Mouse (Mus musculus) limb, embryonic 10.5 days (tissue): ENCODE measurements around the gene Erp44. TPM values are rescaled to one million over a fixed set of nuclear protein-coding genes. Genes with fewer than 3 reads are reported as not detected.

Source experiments
- DNase-seq: peaks from one replicate; pipeline ENCODE4 v3.0.0-alpha.2; 2017; ENCODE audit warnings: low spot score
- H3K27ac ChIP-seq: fragments of 300-500 bp; sonication (generic); 2 replicates; pipeline ENCODE4 v1.5.1; 2016; ENCODE audit warnings: mild to moderate bottlenecking
- H3K27me3 ChIP-seq: fragments of 300-500 bp; sonication (generic); 2 replicates; pipeline ENCODE4 v1.6.1; 2016; ENCODE audit warnings: low read depth, mild to moderate bottlenecking; ENCODE audit not compliant: poor library complexity, severe bottlenecking
- H3K36me3 ChIP-seq: fragments of 300-500 bp; sonication (generic); 2 replicates; pipeline ENCODE4 v1.6.1; 2016; ENCODE audit warnings: mild to moderate bottlenecking, moderate library complexity
- H3K4me1 ChIP-seq: fragments of 300-500 bp; sonication (generic); 2 replicates; pipeline ENCODE4 v1.6.1; 2016
- H3K4me3 ChIP-seq: fragments of 300-500 bp; sonication (generic); 2 replicates; pipeline ENCODE4 v1.5.1; 2016; ENCODE audit warnings: mild to moderate bottlenecking, moderate library complexity
- H3K9me3 ChIP-seq: fragments of 300-500 bp; sonication (generic); replicated peaks from 2 replicates; pipeline ENCODE4 v1.6.1; 2016; ENCODE audit warnings: mild to moderate bottlenecking
- WGBS: fragments of 180-500 bp; shearing (Covaris S2); methylation state at CpG from one replicate; pipeline ENCODE4 v1.1.7; 2016; 5-methylcytosine and 5-hydroxymethylcytosine counted together
- polyA plus RNA-seq: library from polyadenylated mRNA; unstranded; fragments of >200 nt; fragmentation: Nextera tagmentation; extraction: Ambion mirVana; gene quantifications from 2 replicates; pipeline ENCODE4 v1.2.1, GENCODE M21; 2016

The Erp44 gene
- polyA plus RNA-seq, 1 experiment from 2014 or later = 58.7 TPM

- Histone ChIP-seq H3K4me1 (peaks cover 1% of the 10 kb centered on the region), H3K36me3 (peaks cover 5% of the 10 kb centered on the region; the same call in 1 of the 2 replicates), H3K9me3 (no peaks in the 10 kb centered on the region), H3K4me3 (no peak overlapping the region), H3K27me3 (no peaks in the 10 kb centered on the region), H3K27ac (no peak overlapping the region)
- no peak for DNase-seq
- WGBS = 97% methylated on average over 7 of the region's 7 CpGs
Measured at GRCm38 (mm10) chr4:48273119-48273829, 6.1 kb downstream of the Erp44 start.

GRCm38 (mm10) chr4:48271838-48272237, 7.5 kb downstream of the Erp44 start:
- no peaks in the 10 kb centered on the region for H3K4me1 ChIP-seq
- no peak overlapping the region for H3K4me3 ChIP-seq
- peaks cover 5% of the 10 kb centered on the region; the same call in 1 of the 2 replicates for H3K36me3 ChIP-seq
- no peak overlapping the region for H3K27ac ChIP-seq
- no peaks in the 10 kb centered on the region for H3K9me3 ChIP-seq
- no peaks in the 10 kb centered on the region for H3K27me3 ChIP-seq
- 47% methylated on average over 5 of the region's 5 CpGs for WGBS
- DNase-seq = no peak

- no peak overlapping the region for H3K4me3 ChIP-seq
- DNase-seq = no peak
- H3K9me3 ChIP-seq = no peaks in the 10 kb centered on the region
- peaks cover 5% of the 10 kb centered on the region; the same call in 1 of the 2 replicates for H3K36me3 ChIP-seq
- H3K27me3 ChIP-seq = no peaks in the 10 kb centered on the region
- no peaks in the 10 kb centered on the region for H3K4me1 ChIP-seq
- no peak overlapping the region for H3K27ac ChIP-seq
Measured at GRCm38 (mm10) chr4:48270532-48270931, 8.8 kb downstream of the Erp44 start.

- DNase-seq = no peak
- 88% methylated on average over 1 of the region's 1 CpGs for WGBS
Measured at GRCm38 (mm10) chr4:48268127-48268526, 11.2 kb downstream of the Erp44 start.

GRCm38 (mm10) chr4:48267683-48268082, 11.7 kb downstream of the Erp44 start:
- Histone ChIP-seq H3K36me3 (no peaks in the 10 kb centered on the region), H3K9me3 (no peaks in the 10 kb centered on the region), H3K4me1 (no peaks in the 10 kb centered on the region), H3K27ac (no peak overlapping the region), H3K4me3 (no peak overlapping the region), H3K27me3 (no peaks in the 10 kb centered on the region)
- 91% methylated on average over 3 of the region's 3 CpGs for WGBS
- no peak for DNase-seq

More at GRCm38 (mm10) chr4:48268127-48268526, 11.2 kb downstream of the Erp44 start:
- Histone ChIP-seq H3K9me3 (no peaks in the 10 kb centered on the region), H3K27me3 (no peaks in the 10 kb centered on the region), H3K4me1 (no peaks in the 10 kb centered on the region), H3K36me3 (no peaks in the 10 kb centered on the region), H3K27ac (no peak overlapping the region), H3K4me3 (no peak overlapping the region)

GRCm38 (mm10) chr4:48258045-48258444, 21.3 kb downstream of the Erp44 start:
- Histone ChIP-seq H3K36me3 (no peaks in the 10 kb centered on the region), H3K27me3 (no peaks in the 10 kb centered on the region), H3K9me3 (no peaks in the 10 kb centered on the region), H3K4me1 (no peaks in the 10 kb centered on the region), H3K27ac (no peak overlapping the region), H3K4me3 (no peak overlapping the region)
- no peak for DNase-seq
- WGBS = 94% methylated on average over 3 of the region's 3 CpGs

GRCm38 (mm10) chr4:48253266-48253665, 26.1 kb downstream of the Erp44 start:
- Histone ChIP-seq H3K9me3 (no peaks in the 10 kb centered on the region), H3K36me3 (no peaks in the 10 kb centered on the region), H3K27me3 (no peaks in the 10 kb centered on the region), H3K4me3 (no peak overlapping the region), H3K4me1 (no peaks in the 10 kb centered on the region), H3K27ac (no peak overlapping the region)
- DNase-seq = no peak

- 96% methylated on average over 2 of the region's 2 CpGs for WGBS
- no peaks in the 10 kb centered on the region for H3K36me3 ChIP-seq
- H3K9me3 ChIP-seq = no peaks in the 10 kb centered on the region
- no peak for DNase-seq
- H3K27ac ChIP-seq = no peak overlapping the region
- no peaks in the 10 kb centered on the region for H3K27me3 ChIP-seq
- H3K4me1 ChIP-seq = no peaks in the 10 kb centered on the region
- H3K4me3 ChIP-seq = no peak overlapping the region
Measured at GRCm38 (mm10) chr4:48244280-48244679, 35.1 kb downstream of the Erp44 start.

GRCm38 (mm10) chr4:48243737-48244136, 35.6 kb downstream of the Erp44 start:
- Histone ChIP-seq H3K4me3 (no peak overlapping the region), H3K9me3 (no peaks in the 10 kb centered on the region), H3K27ac (no peak overlapping the region), H3K4me1 (no peaks in the 10 kb centered on the region), H3K36me3 (no peaks in the 10 kb centered on the region), H3K27me3 (no peaks in the 10 kb centered on the region)
- DNase-seq = no peak
- WGBS = 63% methylated on average over 1 of the region's 1 CpGs

GRCm38 (mm10) chr4:48242482-48242881, 36.9 kb downstream of the Erp44 start:
- H3K4me1 ChIP-seq = no peaks in the 10 kb centered on the region
- H3K9me3 ChIP-seq = no peaks in the 10 kb centered on the region
- no peak overlapping the region for H3K27ac ChIP-seq
- H3K27me3 ChIP-seq = no peaks in the 10 kb centered on the region
- WGBS = 94% methylated on average over 4 of the region's 4 CpGs
- 0 out of 2 replicates have a peak, but pooled peaks cover 2% of the 10 kb centered on the region for H3K36me3 ChIP-seq
- DNase-seq = no peak
- no peak overlapping the region for H3K4me3 ChIP-seq

- Histone ChIP-seq H3K4me1 (no peaks in the 10 kb centered on the region), H3K27me3 (no peaks in the 10 kb centered on the region), H3K27ac (no peak overlapping the region), H3K9me3 (no peaks in the 10 kb centered on the region), H3K36me3 (peaks cover 19% of the 10 kb centered on the region), H3K4me3 (no peak overlapping the region)
- WGBS = 92% methylated on average over 4 of the region's 4 CpGs
- DNase-seq = no peak
Measured at GRCm38 (mm10) chr4:48239046-48239445, 40.3 kb downstream of the Erp44 start.

GRCm38 (mm10) chr4:48236721-48237120, 42.6 kb downstream of the Erp44 start:
- DNase-seq = no peak
- WGBS = 88% methylated on average over 3 of the region's 3 CpGs
- Histone ChIP-seq H3K4me3 (no peak overlapping the region), H3K27ac (no peak overlapping the region), H3K36me3 (peaks cover 19% of the 10 kb centered on the region), H3K27me3 (no peaks in the 10 kb centered on the region), H3K9me3 (no peaks in the 10 kb centered on the region), H3K4me1 (no peaks in the 10 kb centered on the region)

GRCm38 (mm10) chr4:48226800-48227199, 52.6 kb downstream of the Erp44 start:
- Histone ChIP-seq H3K4me1 (no peaks in the 10 kb centered on the region), H3K36me3 (no peaks in the 10 kb centered on the region), H3K9me3 (no peaks in the 10 kb centered on the region), H3K27ac (no peak overlapping the region), H3K4me3 (no peak overlapping the region), H3K27me3 (no peaks in the 10 kb centered on the region)
- no peak for DNase-seq
- 72% methylated on average over 3 of the region's 3 CpGs for WGBS

- Histone ChIP-seq H3K36me3 (no peaks in the 10 kb centered on the region), H3K4me1 (no peaks in the 10 kb centered on the region), H3K9me3 (no peaks in the 10 kb centered on the region), H3K4me3 (no peak overlapping the region), H3K27me3 (no peaks in the 10 kb centered on the region), H3K27ac (no peak overlapping the region)
- no peak for DNase-seq
- WGBS = 66% methylated on average over 3 of the region's 3 CpGs
Measured at GRCm38 (mm10) chr4:48225604-48226003, 53.8 kb downstream of the Erp44 start.
